Mouse (Mus musculus) midbrain, embryonic 16.5 days (tissue): ENCODE measurements around the gene Rdh12. TPM values are rescaled to one million over a fixed set of nuclear protein-coding genes. Genes with fewer than 3 reads are reported as not detected.

Experiments used
- polyA plus RNA-seq: library from polyadenylated mRNA; unstranded; fragments of >200 nt; fragmentation: Nextera tagmentation; extraction: Ambion mirVana; gene quantifications from 2 replicates; pipeline ENCODE4 v1.2.1, GENCODE M21; 2015

Gene Rdh12
- polyA plus RNA-seq, 1 experiment from 2014 or later, result 1.2 TPM

Other genes starting within 250 kb of the Rdh12 start
- 74.7 and 79.8 TPM in 2 replicates for gene Tmem229b, start 201.3 kb upstream of the Rdh12 start, polyA plus RNA-seq
- 2.0 and 2.5 TPM in 2 replicates for gene Plekhh1, start 179.8 kb upstream of the Rdh12 start, polyA plus RNA-seq
- 19.6 and 21.6 TPM in 2 replicates for gene Pigh, start 119.3 kb upstream of the Rdh12 start, polyA plus RNA-seq
- 27.4 and 28.4 TPM in 2 replicates for gene Arg2, start 78.1 kb upstream of the Rdh12 start, polyA plus RNA-seq
- 228 and 245 TPM in 2 replicates for gene Vti1b, start 36.2 kb upstream of the Rdh12 start, polyA plus RNA-seq
- 38.4 and 44.9 TPM in 2 replicates for gene Rdh11, start 16.6 kb upstream of the Rdh12 start, polyA plus RNA-seq
- gene Zfyve26, start 87.4 kb downstream of the Rdh12 start, polyA plus RNA-seq, result 7.0 and 7.9 TPM in 2 replicates
- 1.4 and 1.5 TPM in 2 replicates for gene Rad51b, start 88.4 kb downstream of the Rdh12 start, polyA plus RNA-seq